Mouse (Mus musculus) layer of hippocampus, adult 9-11 months (tissue): ENCODE measurements at regions not wholly inside any gene's neighbourhood (a gene's known extent, or its start where the extent isn't known, plus 50 kb on each side); places are given as distances from the start of the nearest gene placed in this dataset.

Experiments used
- DNase-seq: peaks from one replicate; pipeline ENCODE4 v3.0.0; 2022

DNA sequence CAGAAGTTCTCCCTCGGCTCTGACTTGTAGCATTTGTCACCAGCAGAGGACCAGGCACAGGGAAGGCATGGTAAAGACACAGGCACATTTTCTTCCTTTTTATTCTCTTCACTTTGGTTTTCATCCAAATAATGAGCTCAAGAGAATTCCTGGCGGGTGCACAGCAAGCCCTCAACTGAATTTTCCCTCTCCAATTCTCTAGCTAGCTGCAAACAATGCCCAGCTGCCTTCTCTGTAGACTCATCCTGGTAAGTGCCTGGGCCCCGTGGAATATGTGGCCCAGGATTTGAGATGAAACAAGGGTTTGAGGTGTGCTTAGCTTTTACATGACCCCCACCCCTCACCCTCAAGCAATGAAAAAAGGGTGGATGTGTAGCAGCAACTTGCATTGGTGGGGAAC is 90.4 kb downstream of the Otol1 start:
- DNase-seq: peak; percentile 28

DNA sequence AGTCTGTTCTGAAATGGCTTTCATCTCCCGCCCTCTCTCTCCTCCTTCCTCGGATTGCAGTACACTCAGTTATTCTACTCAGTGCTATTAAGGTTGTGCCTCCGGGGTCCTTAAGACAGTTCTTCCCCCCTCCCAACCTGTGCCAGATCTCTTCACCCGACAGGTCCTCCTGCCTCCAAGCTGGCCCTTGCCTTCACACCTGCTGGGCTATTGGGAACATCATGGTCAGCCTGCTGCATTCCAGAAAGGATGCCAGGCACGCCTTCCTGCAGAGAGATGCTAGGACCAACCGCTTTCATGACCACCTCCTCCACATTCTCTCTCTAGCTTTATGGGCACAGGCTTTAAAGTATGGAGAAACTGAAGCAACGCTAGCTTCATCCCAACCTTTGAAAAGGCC is 94.7 kb downstream of the Otol1 start:
- DNase-seq: no peak

DNA sequence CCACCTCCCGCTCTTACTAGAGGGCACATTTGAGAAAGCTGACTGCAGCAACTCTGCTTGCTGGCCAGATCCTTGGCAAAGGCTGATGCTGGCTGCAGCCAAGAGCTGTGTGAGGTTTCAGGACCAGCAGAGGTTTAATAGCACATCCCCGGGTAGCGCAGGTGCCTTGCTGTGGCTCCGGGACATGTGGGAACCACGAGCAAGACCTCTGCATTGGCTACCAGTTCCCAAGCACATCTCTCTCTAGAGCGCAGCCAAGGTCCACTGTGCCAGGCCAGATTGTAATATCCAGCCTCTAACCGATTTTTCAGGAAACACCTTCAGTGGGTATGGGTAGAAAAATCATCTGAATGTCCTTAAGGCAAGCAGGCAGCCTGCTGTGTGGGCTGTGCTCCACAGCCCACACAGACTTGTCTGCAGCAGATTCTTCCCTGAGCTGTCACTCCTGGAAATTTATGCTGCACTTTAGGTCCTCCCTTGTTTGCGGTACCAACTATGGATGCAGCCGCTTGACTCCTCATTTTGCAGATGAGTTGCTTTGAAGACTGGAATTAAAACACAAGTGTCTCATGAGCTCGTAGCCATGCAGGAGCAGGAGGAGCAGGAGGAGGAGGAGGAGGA is 95.3 kb downstream of the Otol1 start:
- DNase-seq: no peak

DNA sequence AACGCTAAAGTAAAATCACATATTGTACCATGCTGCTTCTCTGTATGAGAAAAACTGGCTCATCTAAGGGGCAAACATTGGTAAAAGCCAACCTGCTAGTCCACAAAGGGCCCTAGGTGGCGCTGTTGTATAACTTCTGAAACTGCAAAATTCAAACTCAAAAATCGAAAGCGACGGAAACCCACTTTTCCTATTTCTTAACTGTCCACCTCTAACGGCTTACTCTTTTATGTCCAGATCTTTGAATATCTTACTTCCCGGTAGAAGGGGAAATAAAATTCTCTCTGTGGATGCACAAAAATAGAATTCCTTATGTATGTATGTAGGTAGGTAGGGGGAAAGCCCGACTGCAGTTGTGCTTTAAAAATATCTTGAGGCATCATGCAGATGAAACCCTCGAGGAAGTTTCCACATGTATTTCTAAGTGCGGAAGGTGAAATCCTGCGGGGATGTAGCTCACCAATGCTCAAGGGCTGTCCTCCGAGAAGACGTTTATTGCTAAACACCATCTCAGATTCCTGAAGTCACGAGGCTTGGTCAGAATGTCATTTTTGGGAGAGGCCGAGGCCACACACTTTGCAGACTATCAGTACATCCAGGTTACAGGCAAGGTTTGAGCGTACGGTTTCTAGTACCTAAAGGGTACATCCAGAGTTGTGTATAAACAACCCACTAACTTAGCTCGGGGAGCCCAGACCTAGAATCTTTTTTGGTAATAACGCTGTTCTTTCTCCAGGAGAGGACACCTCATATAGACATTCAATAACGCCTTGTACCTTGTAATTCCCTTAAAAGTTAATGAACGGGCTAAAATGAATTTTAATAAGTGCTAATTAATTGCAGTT is 96.8 kb downstream of the Otol1 start:
- DNase-seq: peak; percentile 74

DNA sequence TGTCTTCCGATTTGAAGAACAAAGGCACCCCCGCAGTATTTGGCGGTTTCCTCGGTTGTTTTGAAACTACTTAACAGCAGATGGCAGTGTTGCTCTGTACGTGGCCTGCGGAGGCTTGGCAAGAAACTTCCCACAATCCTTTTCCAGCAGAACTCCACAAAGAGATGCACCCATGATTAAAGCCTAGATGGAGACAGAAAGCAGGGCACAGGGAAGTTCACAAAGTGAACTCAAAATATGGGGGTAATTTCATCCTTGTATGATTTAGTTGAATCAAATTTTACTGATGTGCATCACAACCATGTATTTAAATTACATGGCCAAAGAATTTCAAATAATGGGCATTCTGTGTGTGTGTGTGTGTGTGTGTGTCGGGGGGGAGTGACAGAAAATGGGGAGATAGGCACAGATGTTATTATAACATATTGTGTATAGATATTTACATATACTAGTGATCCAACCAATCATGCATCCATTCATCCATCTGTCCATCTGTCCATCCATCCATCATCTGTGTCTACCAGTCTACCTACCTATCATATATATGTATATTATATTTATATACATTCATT is 97.5 kb downstream of the Otol1 start:
- peak; percentile 48 for DNase-seq

DNA sequence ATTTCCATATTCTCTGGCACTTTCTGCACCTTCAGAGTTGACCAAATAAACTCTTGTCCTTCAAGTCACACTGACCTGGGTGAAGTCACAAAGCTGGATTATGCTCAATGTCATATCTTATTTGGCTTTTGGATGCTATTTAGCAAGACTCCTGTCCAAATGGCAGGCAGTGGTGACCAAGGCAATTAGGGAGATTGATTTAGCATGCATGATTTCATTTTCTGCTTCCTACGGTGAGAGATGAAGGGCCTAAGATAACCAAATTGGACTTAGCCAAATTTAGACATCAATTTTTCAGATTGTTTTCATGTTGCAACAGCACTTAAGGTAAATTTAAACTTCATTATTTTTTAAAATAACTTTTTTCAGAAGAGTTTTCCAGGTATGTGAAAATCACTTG is 98.1 kb downstream of the Otol1 start:
- DNase-seq: no peak

DNA sequence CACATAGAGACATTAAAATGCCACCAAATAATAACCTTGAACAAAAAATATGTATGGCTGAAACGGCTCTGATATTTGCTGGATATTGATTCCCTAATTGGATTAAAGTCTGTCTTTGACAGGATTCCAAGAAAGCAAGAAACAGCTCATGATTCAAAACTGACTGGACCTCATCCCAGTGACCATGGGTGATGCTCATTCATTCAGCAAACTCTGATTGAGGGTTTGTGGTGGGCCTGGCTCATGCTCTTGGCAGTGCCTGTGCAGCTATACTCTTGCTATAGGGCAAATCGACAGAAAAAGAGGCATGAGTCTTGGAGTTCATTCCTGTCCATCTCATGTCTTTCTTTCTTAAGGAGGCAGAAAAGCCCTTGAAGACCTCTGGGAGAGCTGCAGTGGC is 98.7 kb downstream of the Otol1 start:
- no peak for DNase-seq

DNA sequence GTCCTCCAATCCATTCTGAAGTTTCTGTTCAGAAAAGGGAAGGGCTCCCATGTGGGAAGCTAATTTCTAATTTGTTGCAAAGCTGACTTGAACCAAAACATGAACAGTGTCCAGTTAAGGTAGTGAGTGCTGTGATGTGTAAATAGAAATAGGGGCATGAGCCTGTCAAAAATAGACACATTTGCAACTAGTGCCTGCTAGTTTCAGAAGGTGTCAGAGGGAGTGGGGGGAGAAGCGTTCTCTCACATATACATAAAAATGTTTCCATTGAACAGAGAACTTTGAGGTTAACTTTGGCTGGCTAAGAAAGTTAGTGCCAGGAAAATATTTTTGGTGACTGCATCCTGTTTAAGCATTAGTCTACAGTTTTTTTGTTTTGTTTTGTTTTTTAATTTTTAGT is 118.8 kb downstream of the Otol1 start:
- DNase-seq: no peak

DNA sequence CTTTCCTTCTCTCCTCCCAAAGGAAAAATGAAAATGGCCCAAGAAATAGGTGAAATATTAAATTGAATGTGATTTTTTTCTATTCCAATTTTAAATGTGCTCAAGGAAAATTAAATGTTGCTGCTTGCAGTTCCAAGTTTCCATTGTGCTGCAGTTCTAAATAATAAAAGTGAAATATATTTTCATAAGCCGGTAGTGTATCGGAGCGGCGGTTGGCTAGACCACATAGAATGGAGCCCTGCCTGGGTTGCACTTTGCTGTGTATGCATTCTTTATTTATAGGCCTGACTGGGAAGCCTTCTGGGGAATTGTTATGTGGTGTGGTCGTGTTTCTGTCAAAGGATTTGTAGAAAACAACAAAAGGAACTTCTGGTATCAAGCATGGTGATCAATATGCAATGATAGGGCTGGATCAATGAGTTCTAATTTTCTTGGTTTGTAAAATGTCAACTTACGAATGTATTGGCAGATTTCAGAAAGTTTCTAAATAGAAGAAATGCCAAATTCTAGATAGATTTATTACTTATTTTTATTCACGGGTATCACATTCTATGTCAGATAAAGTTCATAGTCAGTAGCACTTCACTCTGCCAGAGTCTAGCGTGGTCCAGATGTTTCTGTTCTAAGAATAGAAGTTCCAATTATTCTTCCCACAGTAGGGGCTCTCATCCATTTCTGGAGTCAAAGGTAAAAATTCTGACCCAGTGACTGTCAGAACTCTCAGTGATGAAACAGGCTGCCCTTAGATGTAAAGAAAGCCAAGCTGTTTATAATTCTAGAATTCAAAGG is 123.0 kb downstream of the Otol1 start:
- DNase-seq: no peak

DNA sequence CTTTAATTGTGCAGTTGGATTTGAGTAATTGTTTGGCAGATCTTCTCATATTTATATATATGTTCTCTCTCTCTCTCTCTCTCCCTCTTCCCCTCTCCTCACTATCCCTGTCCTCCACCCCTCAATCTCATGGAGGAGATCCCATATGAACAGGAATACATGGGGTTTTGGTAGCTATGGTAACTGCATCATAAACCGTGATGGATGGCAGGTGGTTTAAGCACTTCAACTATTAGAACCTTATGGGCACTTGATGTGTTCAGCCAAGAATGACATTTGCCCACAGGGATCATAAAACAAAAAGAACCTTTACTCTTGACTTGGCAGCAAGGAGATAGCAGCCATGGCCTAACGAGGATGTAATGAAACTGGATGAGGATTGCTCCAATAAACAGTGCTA is 127.5 kb downstream of the Otol1 start:
- no peak for DNase-seq

DNA sequence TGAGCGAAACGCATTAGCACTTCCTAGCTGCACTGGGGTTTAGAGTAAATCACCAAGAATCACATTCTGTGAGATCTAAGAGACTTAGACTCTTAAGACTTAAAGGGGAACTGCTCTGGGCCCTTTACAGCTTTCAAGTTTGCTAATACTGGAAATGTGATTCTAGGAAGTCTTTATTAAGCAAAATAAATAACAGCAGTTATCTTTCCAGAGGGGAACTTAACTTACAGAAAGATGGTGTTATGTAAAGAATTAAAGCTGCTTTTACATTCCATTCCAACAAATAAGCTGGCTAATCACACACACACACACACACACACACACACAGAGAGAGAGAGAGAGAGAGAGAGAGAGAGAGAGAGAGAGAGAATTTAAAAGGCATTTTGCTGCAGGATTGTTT is 131.1 kb downstream of the Otol1 start:
- DNase-seq: no peak

DNA sequence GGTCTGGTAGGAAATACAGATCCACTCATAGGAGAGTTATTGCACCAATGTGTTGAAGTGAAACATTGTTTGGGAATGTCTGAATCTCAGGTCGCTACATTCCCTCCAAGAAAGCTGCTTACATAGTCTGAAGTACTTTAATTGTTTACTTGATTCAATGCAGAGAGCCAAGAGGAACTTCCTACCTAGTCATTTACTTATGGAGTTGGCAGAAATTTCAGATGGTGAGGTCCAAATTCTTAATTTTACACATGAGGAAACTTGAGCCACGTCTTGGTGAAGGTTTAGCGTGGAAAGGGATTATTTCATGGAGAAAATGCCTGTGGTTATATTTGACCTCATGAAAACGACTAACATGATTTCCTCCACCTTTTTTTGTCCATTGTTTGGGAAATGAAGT is 131.5 kb downstream of the Otol1 start:
- DNase-seq: no peak

DNA sequence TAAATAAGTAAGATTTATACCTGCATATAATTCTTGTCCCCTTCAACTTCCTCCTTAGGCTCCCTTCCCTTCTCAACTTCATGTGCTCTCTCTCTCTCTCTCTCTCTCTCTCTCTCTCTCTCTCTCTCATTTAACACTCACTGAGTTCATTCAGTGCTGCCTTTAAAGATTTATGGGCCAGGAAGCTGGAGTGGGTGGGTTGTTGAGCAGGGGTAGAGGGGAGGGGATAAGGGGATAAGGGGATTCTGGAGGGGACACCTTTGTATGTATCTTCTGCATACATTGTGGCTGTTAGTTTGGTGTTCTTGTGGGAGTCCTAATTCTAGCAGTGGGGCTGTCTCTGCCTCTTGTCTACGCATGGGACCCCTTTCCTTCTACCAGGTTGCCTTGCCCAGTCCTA is 138.3 kb downstream of the Otol1 start:
- no peak for DNase-seq

DNA sequence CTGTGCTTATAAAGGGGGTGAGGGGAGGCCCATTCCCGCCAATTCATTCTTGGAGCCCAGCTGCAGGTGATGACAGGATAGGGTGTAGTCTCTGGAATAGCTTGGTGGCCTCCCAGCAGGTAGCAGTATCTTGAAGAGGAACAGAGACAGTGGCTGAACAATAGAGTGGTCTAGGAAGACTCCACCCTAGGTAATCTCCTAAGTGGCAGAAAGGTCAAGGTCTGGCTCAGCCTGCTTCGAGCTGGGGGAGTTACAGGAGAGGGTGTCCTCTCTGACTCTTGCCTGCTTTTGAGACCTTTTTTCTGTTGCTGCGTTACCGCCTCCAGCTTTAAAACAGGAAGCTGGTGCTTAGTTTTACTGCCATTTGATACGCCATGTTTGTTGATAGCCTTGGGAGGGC is 143.7 kb downstream of the Otol1 start:
- DNase-seq: no peak

DNA sequence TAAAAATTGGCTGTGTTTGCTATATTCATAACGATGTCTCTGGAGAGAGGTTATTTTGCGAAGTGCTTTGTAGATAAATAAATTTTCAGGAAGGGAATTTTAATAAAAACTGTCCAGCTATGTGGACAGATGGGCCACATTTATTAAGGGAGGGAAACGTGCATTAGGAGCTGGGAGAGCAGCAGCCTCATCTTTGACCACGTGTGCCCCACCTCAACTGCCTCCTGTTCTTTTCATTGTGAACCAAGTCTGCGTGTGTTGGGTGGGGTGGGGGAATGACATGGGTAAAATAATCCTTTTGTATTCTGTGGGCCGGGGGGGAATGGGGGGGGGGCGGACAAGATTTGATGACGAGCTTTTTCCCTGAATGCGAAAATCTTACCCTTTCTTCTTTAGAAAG is 152.6 kb downstream of the Otol1 start:
- DNase-seq: no peak

DNA sequence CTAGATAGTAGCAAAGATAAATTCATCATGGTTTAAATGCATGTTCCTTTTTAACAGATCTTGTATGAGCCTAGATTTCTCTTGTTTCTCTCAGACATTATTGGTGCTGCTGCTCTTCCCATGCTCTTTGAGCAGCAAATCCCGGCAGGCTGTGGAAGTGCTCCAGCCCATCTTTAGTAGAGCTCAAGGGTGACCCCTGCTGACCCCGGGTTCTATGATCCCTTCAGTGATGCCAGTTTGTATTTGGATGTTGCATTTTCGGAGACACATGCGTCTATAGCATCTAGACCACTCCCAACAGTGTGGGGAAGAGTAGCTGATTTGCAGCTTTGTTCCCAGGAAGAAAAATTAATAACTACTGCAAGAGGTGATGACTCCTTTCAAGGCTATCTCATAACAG is 164.3 kb downstream of the Otol1 start:
- DNase-seq: no peak

DNA sequence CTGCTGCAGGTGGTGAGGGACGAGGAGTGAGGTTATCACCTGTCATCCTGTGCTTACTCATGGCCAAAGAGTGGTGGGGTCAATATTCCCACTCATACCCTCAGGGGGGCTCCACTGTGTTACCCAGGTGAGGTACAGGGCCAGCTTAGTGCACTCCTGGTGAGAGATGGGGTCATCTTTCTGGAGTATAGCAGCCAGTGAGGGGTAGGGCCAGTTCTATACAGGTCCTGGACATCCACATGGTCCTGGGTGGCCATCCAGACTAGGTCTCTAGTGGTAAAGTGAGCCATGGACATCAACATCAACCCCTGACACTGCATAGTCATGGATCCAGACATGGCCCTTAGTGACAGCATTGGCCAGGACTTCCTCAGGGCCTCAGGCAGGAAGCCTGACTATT is 169.0 kb downstream of the Otol1 start:
- DNase-seq: no peak

DNA sequence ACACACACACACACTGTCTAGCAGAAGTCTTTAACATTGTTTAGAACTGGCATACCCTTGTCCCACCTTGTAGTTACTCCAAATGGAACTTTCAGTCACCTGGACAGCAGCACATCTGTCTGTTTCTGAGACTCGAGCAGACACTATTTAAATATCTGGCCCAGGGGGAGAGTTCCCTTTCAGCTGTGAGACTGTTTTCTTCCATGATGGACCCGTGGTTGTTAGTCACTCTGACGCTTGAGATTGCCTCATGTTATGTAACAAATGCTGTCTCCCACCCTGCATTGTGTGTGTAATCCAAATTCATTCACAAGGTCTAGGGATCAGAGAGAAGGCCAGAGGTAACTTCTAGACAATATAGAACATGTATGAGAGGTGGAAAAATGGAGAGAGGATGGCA is 174.2 kb downstream of the Otol1 start:
- DNase-seq: no peak

DNA sequence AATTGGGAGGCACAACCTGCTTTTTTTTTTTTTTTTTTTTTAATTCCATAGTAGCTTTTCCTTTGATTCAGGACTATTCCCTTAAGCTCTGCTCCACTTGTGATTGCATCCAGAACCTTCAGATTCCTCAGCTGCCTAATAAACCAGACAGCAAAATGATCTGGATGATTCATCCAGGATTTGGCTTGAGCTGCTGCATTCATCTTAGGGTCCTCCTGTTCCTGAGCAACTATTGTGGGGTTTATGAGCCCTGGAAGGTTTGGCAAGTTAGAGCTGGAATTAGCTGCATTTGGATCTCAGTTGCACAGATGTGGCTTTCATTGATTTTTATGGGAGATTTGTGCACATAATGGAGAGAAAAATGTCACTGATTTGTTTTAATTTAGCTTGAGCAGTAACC is 183.3 kb downstream of the Otol1 start:
- DNase-seq: no peak

DNA sequence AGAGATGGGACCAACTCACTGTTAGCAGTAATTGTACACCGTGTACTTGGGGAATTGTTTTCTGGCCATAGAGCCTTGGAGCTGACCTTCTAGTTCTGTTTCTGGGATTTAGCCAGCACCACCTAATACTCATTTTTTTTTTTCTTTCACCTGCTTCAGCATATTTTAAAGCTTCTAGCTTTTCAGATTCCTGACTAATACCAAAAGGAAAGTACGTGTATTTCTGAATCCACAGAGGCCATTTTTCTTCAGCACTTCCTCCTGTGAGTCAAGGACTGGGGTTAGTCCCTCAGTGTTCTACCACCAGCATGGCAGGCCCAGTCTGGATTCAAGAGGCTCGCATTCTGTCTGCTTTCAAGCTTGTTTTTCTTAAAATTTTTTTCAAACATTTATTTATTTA is 189.3 kb downstream of the Otol1 start:
- DNase-seq: no peak

DNA sequence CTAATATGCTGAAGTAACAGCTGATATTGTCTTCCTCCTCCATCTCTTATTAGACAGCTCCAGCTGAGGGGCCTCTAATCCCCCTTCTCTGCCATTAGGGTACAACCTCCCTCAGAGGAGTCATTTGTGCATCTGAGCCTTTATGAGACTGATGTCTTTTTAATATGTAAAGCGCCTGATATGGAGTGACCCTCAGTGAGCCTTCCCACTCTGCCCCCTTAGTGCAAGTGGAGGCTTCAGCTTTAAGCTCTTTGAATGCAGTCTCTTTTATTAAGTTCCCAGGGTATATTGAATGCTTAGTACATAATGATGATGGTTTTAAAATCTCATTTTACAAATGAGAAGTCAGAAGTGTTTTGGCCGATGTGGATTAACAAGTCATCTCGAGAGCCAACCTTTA is 191.5 kb downstream of the Otol1 start:
- no peak for DNase-seq

DNA sequence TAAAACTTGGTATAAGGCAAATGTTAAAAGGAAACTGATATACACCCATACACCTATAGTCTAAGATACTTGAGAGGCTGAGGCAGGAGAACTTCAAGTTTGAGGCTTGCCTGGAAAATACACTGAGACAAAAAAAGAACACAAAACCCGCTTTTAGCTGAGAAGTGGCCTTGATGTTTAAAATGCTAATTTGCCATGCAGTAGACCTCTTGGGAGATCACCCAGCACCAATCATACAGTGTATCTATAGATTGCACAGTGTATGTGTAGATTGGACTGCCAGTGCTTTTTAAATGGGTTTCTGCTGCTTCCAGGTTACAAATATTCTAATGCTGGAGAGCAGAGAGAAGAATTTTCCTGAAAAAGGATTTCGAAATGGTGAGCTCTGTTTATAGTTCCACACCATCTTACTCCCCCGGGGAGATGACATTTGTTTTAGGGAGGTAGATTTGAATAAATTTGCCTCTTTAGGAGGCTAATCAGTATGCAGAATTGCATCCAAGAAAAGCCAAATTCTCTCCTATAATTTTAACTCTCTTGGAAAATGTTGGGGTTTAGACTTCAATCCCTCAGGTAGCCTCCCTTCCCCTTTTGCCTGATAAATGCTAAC is 194.0 kb downstream of the Otol1 start:
- no peak for DNase-seq

DNA sequence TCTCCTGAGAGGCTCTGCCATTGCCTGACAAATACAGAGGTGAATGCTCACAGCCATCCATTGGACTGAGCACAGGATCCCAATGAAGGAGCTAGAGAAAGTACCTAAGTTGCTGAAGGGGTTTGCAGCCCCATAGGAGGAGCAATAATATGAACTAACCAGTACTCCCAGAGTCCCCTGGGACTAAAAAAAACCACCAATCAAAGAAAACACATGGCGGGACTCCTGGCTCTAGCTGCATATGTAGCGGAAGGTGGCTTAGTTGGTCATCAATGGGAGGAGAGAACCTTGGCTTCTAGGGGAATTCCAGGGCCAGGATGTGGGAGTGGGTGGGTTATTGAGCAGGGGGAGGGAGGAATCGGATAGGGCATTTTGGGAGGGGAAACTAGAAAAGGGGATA is 207.8 kb downstream of the Otol1 start:
- no peak for DNase-seq
